Mouse (Mus musculus) hematopoietic stem cell, adult 5-6 weeks (primary cell): ENCODE data around the gene Metrn. TPM values are rescaled to one million over a fixed set of nuclear protein-coding genes. Genes with fewer than 3 reads are reported as not detected.

ENCODE experiments used
- ATAC-seq, 2 experiments: fragments of 125-278 bp in 1 of 2; replicated peaks in 1 of 2; 2 replicates each; pipeline ENCODE4 v1.8.0; 2016 to 2017; ENCODE audit warnings: inconsistent platforms in 2 of 2, mild to moderate bottlenecking in 2 of 2, moderate number of reproducible peaks in 2 of 2, low read depth in 1 of 2, moderate TSS enrichment in 1 of 2; ENCODE audit not compliant: low FRiP score in 2 of 2, poor library complexity in 2 of 2, severe bottlenecking in 2 of 2, insufficient read depth in 1 of 2, low TSS enrichment in 1 of 2
- total RNA-seq: library from RNA; stranded (forward); fragments of 172-1452, 232-1000 nt; gene quantifications from 2 replicates; pipeline ENCODE4 v1.2.3, GENCODE M21; 2017

Gene Metrn
- total RNA-seq, result 24.9 and 26.5 TPM in 2 replicates

DNA sequence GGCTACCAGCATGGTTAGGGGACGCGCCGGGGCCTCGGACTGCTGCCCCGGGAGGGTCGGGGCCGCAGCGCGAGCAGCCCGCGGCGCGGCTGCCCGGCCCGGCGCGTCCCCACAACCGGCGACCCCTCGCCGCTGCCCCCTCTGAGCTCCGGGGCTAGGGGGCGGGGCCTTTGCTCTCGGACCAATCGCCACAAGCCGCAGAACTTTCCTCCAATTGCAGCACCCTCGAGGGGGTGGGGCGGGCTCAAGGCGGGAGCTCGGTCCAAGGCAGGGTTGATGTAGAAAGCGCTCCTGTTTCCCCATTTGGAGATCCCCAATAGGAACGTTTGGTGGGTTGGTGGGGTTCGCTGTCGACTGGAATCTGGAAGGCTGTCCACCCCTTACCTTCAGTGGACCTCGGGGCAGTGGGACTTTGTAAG is at the start of gene Metrn:
Metrn (minus strand) TSS at position 186 of the 419 bp plus-strand sequence.
- peak; percentile 66 to 74 for ATAC-seq

DNA sequence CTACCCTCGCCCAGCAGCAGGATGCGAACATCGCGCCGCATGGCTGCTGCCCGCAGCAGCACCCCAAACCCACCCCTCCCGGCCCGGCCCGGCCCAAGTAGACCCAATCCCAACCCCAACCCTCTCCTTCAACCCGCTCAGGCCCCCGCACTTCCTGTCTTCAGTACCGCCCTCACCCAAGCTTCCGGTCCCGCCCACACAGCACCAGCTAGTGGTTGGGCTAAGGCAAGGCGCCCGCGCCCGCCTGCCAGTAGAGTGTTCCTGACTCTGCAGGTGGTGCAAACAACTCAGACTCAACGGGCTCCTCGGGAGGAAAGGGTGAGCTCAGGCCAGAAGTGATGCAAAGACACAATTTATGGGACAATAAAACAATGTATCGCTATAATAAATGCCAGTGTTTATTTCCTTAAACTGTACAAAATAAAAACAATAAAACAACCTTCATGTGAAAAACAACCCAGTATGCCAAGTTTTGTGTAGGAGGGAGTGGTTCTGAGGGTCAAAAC is 47.5 kb upstream of the Metrn start, which contains the start of gene Rhot2:
Rhot2 (minus strand) TSS at position 456 of the 506 bp plus-strand sequence.
- peak; percentile 90 to 93 for ATAC-seq

DNA sequence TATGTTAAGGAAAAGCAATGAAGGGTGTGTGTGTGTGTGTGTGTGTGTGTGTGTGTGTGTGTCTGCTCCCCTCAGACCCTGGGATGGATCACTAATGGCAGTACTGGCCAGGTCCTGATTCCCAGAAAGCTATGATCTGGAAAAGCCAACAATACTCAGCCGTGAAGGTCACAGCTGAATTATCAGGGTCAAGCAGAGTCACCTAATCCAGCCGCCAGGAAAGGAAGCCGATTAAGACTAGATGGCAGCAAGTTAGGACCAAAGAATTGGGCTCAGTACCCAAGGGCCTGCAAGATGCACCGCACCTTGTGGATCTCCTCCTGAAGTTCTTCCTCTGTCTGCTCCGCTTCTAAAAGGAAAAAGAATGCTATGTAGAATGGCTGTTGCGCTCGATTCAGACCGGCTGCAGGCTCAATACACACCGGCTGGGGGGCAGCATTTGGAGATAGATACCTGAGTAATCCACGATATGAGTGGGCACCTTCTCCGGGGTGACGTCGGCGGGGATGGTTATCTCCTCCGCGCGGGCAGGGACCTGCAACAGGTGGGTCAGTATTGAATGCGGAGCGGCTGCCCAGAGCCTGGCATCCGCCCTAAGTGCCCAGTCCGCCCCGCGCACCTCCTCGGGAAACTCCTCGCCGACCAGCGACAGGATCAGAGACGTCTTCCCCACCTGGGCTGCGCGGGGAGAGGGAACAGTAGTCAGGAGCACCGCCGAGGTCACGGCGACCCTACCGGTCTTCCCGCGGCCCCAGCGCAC is 46.9 kb upstream of the Metrn start:
- ATAC-seq, result no peak

- ATAC-seq, result no peak
Measured at GRCm38 (mm10) chr17:25843122-25843521, 46.2 kb upstream of the Metrn start.

GRCm38 (mm10) chr17:25842509-25842908 is 45.6 kb upstream of the Metrn start:
- no peak for ATAC-seq

DNA sequence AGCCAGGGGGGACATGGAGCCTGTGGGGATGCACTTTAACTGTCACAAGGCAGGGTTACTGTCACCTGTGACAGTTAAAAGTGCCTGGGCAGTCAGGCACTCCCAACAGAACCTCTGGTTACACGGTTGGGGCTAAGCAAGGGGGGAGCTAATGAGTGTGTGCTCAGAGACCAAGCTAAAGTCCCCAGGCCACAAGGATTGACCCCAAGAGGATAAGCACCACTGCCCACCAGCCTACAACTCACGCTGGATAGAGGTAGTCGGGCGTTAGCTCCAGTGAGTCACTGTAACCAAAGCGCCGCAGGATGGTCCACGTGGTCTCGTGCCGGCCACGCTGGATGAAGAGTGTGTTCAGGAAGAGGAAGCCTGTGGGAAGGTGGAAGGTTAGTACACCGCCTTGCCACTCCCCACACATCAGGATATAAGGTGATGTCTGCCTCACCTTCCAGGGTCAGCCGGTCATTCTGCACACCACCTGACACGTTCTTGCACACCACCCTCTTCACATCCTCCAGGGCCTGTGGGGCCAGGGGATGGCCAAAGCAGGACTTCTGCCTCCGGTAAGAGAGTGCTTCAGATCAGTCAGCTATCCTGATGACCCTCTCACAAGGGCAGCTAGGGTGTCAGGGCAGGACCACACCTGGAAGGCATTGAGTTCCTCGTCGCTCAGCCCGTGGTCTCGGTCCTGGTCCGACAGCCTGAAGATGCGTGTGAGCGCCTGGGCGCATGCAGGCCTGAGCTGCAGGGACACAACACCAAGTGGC is 44.4 kb upstream of the Metrn start, which contains the start of gene Gm20683:
Gm20683 (minus strand) TSS at position 647 of the 764 bp plus-strand sequence.
- no peak for ATAC-seq

DNA sequence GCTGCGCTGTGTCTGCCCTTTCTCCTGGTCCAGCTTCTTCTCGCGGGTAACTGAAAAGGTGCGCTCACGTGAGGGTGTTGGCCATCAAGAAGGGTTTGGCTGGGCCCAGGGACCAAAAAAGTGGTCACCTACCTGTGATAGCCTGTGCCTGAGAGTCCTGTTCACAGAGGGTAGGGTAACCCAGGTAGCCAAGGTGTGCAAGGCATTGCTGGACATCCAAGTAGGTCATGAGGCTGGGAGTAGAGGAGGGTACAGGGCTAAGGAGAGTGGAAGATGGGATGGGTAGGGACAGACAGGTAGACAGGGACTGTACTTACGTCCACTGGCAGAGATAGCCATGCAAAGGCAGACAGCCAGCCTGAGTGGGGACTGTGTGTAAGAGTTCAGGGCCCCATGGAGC is 43.6 kb upstream of the Metrn start:
- ATAC-seq, result no peak

- ATAC-seq, result no peak
Measured at GRCm38 (mm10) chr17:25839455-25840235, 42.7 kb upstream of the Metrn start.

DNA sequence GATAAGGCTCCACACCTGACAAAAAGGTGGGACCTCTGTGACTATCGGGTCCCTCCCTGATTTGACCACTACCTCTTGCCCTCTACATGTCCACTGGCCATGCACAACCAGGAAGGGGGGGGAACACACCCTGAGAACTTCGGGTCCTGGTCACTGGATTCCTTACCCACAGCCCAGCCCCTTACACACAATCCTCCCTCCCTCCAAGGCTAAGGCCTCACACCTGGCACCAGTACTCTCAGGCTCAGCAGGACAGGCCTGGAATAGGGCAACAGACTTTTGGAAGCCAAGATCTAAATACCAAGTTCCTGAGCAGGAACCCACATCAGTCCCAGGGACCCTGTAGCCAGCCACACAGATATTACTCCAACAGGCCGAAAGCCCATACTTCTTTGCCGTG is 42.0 kb upstream of the Metrn start:
- ATAC-seq, result no peak

DNA sequence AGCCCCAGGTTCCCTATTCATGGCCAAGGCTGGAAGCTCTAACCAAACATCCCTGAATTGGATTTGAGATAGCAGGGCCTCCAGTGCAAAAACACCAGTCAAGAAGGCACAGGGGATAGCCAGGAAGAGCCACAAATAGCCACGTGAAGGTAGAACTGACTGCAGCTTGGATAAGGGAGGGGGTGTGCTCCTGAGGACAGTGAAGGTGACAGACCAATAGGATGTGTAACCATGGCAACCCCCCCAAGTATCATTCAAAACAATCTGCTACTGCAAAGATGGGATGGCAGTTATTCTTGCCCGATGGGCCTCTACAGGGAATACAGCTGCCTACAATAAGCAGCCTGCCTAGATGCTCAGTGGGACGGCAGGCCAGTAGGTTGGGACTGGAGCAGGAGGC is 40.6 kb upstream of the Metrn start:
- no peak for ATAC-seq

DNA sequence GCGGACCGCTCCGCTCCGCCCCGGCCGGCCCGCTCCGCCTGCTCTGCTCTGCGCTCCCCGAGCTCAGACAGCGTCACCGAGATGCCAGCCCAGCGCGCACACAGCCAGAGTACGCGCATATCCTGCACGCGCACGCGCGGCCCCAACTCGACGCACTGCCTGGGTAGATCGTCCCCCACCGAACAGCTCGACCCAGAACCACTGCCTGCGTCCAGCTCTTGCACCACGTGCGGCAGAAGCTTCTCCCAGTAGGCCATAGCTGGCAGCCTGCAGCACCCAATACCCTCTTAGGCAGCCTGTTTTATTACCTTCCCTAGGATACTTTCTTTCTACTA is 40.1 kb upstream of the Metrn start, which contains the start of gene Rhbdl1:
Rhbdl1 (minus strand) TSS at position 220 of the 335 bp plus-strand sequence.
- no peak for ATAC-seq

DNA sequence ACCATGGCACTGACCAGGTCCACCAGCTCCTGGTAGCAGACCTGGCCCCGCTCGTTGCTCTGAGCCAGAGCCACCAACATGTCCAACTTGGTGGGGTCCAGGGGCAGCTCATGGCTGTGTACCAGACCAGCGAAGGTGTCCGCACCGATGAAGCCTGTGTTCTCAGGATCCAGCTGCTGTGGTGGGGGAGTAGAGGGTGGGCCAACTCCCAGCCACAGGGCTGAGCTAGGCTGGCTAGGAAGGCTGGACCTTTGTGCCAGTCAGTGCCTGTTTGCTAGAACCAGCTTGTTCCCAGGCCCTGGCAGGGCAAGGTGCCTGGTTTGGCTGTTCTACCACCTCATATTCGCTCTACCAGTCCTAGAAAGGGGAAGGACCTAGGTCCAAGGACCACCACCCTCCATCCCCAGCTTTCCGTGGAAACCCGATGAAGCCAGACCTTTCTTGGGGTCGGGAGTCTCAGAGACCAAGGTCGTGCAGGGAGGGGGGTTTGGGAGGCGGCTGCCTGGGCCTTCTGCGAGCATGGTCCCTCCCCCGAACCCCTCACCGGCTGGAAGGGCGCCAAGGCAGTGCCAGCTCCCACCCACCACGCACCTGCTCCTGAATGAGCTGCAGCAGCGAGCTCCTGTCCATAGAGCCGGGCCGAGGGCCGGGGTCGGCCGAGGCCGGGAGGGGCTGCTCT is 39.6 kb upstream of the Metrn start:
- ATAC-seq, result no peak

DNA sequence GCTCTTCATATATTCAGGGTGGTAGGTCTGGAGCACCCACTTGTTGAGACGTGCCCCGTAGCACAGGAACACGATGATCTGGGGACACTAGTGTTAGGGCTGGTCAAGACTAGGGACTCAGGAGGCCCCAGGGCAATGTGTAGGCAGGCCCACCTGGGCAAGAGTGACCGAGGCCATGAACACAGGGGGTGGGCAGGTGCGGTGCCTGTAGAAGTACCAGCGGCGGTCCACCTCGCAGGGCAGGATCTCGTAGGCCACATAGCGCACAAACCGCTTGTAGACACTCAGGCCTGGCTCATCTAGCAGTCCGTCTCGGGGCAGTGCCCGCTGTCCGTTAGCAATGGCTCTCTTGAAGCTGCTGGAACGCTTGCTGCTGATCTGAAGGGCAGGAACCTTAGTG is 38.9 kb upstream of the Metrn start:
- no peak for ATAC-seq

- ATAC-seq, result no peak
Measured at GRCm38 (mm10) chr17:25835301-25835700, 38.4 kb upstream of the Metrn start.

DNA sequence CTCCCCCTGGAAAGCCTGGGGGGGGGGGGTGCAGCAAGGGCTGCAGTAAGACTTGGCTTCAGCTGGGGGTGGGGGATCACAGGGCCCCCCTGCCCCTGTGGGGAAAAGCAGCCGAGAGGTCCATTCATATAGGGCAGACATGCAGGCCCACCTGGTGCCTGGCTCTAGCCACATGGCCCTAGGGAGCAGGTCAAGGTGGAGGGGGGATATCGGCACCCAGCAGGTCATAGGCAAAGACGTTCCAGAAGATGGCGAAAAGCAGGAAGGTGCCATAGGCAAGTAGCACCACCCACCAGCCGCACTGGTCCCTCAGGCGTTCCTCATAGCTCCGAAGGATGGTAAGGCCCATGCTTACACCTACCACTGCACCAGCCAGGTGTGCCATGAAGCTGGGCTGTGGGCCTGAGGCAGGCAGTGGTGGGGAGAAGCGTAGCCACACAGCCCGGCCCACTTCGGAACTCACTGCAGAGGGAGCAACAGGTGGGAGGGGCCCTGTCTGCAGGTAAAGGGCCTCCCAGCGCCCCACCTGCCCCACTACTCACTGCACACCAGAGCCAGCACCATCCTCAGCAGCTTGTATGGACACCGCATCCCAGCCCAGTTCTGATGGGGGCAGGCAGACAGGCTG is 37.8 kb upstream of the Metrn start:
- ATAC-seq, result no peak

GRCm38 (mm10) chr17:25833961-25834594 is 37.1 kb upstream of the Metrn start:
- no peak for ATAC-seq
